Mouse (Mus musculus) left cerebral cortex, postnatal 36 days (tissue): ENCODE data around the gene Mc1r. TPM values are rescaled to one million over a fixed set of nuclear protein-coding genes. Genes with fewer than 3 reads are reported as not detected.
"Not testable (repeated sequence)": the region's sequence is repeated elsewhere in the genome, so short reads cannot be mapped to it uniquely, and the experiment has no call there.

Experiments
- DNase-seq, 2 experiments: peaks; one replicate each; pipeline ENCODE4 v3.0.0; 2021 to 2022; ENCODE audit warnings: low spot score in 2 of 2, mixed read lengths in 1 of 2
- intact Hi-C: fragments of 180-260 bp; cut with DNase I; formaldehyde crosslinking; loops from one replicate; pipeline ENCODE4 v1.15.1; 2025
- total RNA-seq, 2 experiments: library from RNA; stranded (reverse); gene quantifications; 2 replicates each; pipeline ENCODE4 v1.2.3; 2021

The Mc1r gene
- total RNA-seq, 2 experiments from 2014 or later = 0.14 TPM; not detected in 1

GRCm38 (mm10) chr8:123410788-123411187 is 3.9 kb downstream of the Mc1r start:
- intact Hi-C loops = no loop called here
- DNase-seq = no peak

GRCm38 (mm10) chr8:123411246-123411645 is 4.3 kb downstream of the Mc1r start, which contains the start of gene Tubb3:
TSS of gene Tubb3 (plus strand) at chr8:123411424.
- intact Hi-C loops = no loop called here

GRCm38 (mm10) chr8:123411781-123412327 is 4.9 kb downstream of the Mc1r start:
- no peak for DNase-seq
- intact Hi-C loops = loop anchor here (2.0 kb wide), 1 partner anchor 31 kb away; no protein-coding TSS in a partner anchor

More at GRCm38 (mm10) chr8:123411246-123411645, 4.3 kb downstream of the Mc1r start, which contains the start of gene Tubb3:
- peak; percentile 90 to 93 for DNase-seq

GRCm38 (mm10) chr8:123412560-123413170 is 5.8 kb downstream of the Mc1r start:
- intact Hi-C loops = loop anchor here (2.0 kb wide), 1 partner anchor 30 kb away; no protein-coding TSS in a partner anchor
- DNase-seq = peak; percentile 77 to 81

- intact Hi-C loops = no loop called here
- no peak for DNase-seq
Measured at GRCm38 (mm10) chr8:123414255-123414654, 7.3 kb downstream of the Mc1r start.

GRCm38 (mm10) chr8:123414997-123415696 is 8.2 kb downstream of the Mc1r start:
- DNase-seq, intact Hi-C loops: not testable (repeated sequence)

GRCm38 (mm10) chr8:123415967-123416943 is 9.3 kb downstream of the Mc1r start:
- DNase-seq = no peak
- intact Hi-C loops = no loop called here

GRCm38 (mm10) chr8:123416944-123417555 is 10.1 kb downstream of the Mc1r start:
- no peak for DNase-seq
- intact Hi-C loops = no loop called here

- no peak for DNase-seq
- intact Hi-C loops = no loop called here
Measured at GRCm38 (mm10) chr8:123419711-123420110, 12.8 kb downstream of the Mc1r start.

- intact Hi-C loops = no loop called here
Measured at GRCm38 (mm10) chr8:123420525-123421281, 13.8 kb downstream of the Mc1r start.

GRCm38 (mm10) chr8:123421325-123421724 is 14.4 kb downstream of the Mc1r start:
- DNase-seq = no peak
- intact Hi-C loops = no loop called here

More at GRCm38 (mm10) chr8:123420525-123421281, 13.8 kb downstream of the Mc1r start:
- DNase-seq = no peak

GRCm38 (mm10) chr8:123422056-123422780 is 15.3 kb downstream of the Mc1r start:
- peak; percentile 79 to 81 for DNase-seq
- intact Hi-C loops = no loop called here

GRCm38 (mm10) chr8:123422781-123423159 is 15.9 kb downstream of the Mc1r start:
- intact Hi-C loops = no loop called here
- no peak for DNase-seq

- no peak for DNase-seq
- intact Hi-C loops = no loop called here
Measured at GRCm38 (mm10) chr8:123423441-123423840, 16.5 kb downstream of the Mc1r start, which contains the start of gene Def8. TSS of gene Def8 (plus strand) at chr8:123423527.

GRCm38 (mm10) chr8:123426511-123427509 is 19.9 kb downstream of the Mc1r start:
- DNase-seq = no peak
- intact Hi-C loops = no loop called here

GRCm38 (mm10) chr8:123427639-123428275 is 20.9 kb downstream of the Mc1r start:
- DNase-seq = no peak
- intact Hi-C loops = no loop called here
